Mouse (Mus musculus) liver, postnatal 0 days (tissue): ENCODE measurements around the gene Ank.

Source experiments
- CTCF ChIP-seq: sonication (generic); IDR thresholded peaks from 2 replicates; pipeline ENCODE4 v1.5.1; 2016; ENCODE audit warnings: antibody characterized with exemption, low read depth
- EP300 ChIP-seq: IDR thresholded peaks from 2 replicates; pipeline ENCODE4 v1.6.1; 2016; ENCODE audit warnings: antibody characterized with exemption, low read depth, mild to moderate bottlenecking

DNA sequence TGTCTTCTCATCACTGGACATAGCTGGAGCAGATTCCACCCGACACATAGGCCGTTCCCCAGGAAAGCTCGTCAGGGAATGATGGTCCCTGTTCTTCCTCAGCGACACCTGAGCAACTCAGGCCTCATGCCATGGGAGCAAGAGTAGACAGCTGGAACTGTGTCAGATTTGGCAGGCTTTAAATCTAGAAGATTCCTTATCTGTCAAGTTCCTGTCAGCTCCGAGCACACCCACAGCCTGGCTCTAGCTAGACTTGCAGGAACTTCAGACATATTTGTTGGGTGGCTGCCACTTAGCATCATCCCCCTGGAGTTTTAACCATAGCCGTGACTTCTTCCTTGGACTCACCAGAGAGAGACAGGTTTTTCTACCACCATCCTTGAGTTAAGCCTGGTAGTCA lies 81.6 kb downstream of the Ank start:
- no peak for TF ChIP-seq EP300
- no peak for TF ChIP-seq CTCF
